Mouse (Mus musculus) liver, postnatal 0 days (tissue): ENCODE measurements around the gene Cfap299. TPM values are rescaled to one million over a fixed set of nuclear protein-coding genes. Genes with fewer than 3 reads are reported as not detected.

ENCODE experiments used
- ATAC-seq: fragments of 200-750 bp; cut with Nextera tagmentation; 2 replicates; pipeline ENCODE4 v1.8.0; 2017; ENCODE audit warnings: mild to moderate bottlenecking, moderate library complexity
- DNase-seq: peaks from one replicate; pipeline ENCODE4 v3.0.0-alpha.2; 2016
- H3K27ac ChIP-seq: fragments of 300-500 bp; sonication (generic); 2 replicates; pipeline ENCODE4 v1.5.1; 2014; ENCODE audit warnings: antibody characterized with exemption, moderate library complexity, mild to moderate bottlenecking, low read depth
- H3K27me3 ChIP-seq: fragments of 300-500 bp; sonication (generic); 2 replicates; pipeline ENCODE4 v1.6.1; 2014; ENCODE audit warnings: low read length, control low read depth, mixed read lengths; ENCODE audit not compliant: insufficient read depth
- H3K36me3 ChIP-seq: fragments of 300-500 bp; sonication (generic); replicated peaks from 2 replicates; pipeline ENCODE4 v1.6.1; 2014; ENCODE audit warnings: mild to moderate bottlenecking, control low read depth, low read length, moderate library complexity, mixed read lengths; ENCODE audit not compliant: insufficient read depth
- H3K4me1 ChIP-seq: fragments of 300-500 bp; sonication (generic); 2 replicates; pipeline ENCODE4 v1.6.1; 2014; ENCODE audit warnings: antibody characterized with exemption, mild to moderate bottlenecking, control low read depth; ENCODE audit not compliant: insufficient read depth
- H3K4me2 ChIP-seq: fragments of 300-500 bp; sonication (generic); 2 replicates; pipeline ENCODE4 v1.6.1; 2014; ENCODE audit warnings: low read depth, mild to moderate bottlenecking, low read length, moderate library complexity, mixed read lengths
- H3K4me3 ChIP-seq: fragments of 300-500 bp; sonication (generic); 2 replicates; pipeline ENCODE4 v1.5.1; 2014; ENCODE audit warnings: low read depth, low read length
- H3K9ac ChIP-seq: fragments of 300-500 bp; sonication (generic); replicated peaks from 2 replicates; pipeline ENCODE4 v1.6.1; 2014; ENCODE audit warnings: mild to moderate bottlenecking, moderate library complexity
- H3K9me3 ChIP-seq: fragments of 300-500 bp; sonication (generic); 2 replicates; pipeline ENCODE4 v1.6.1; 2016; ENCODE audit warnings: mild to moderate bottlenecking, control low read depth, low read length, mixed read lengths
- CTCF ChIP-seq: sonication (generic); IDR thresholded peaks from 2 replicates; pipeline ENCODE4 v1.5.1; 2016; ENCODE audit warnings: antibody characterized with exemption, low read depth
- EP300 ChIP-seq: IDR thresholded peaks from 2 replicates; pipeline ENCODE4 v1.6.1; 2016; ENCODE audit warnings: antibody characterized with exemption, low read depth, mild to moderate bottlenecking
- WGBS: fragments of 180-500 bp; shearing (Covaris S2); extraction: QIAGEN DNeasy Blood & Tissue Kit; methylation state at CpG from one replicate; pipeline ENCODE4 v1.1.7; 2014; ENCODE audit not compliant: insufficient replicate concordance; 5-methylcytosine and 5-hydroxymethylcytosine counted together
- polyA plus RNA-seq: library from polyadenylated mRNA; unstranded; fragments of >200 nt; fragmentation: Nextera tagmentation; extraction: Ambion mirVana; gene quantifications from 2 replicates; pipeline ENCODE4 v1.2.1, GENCODE M21; 2015

The Cfap299 gene
- polyA plus RNA-seq, 1 experiment from 2014 or later = not detected

DNA sequence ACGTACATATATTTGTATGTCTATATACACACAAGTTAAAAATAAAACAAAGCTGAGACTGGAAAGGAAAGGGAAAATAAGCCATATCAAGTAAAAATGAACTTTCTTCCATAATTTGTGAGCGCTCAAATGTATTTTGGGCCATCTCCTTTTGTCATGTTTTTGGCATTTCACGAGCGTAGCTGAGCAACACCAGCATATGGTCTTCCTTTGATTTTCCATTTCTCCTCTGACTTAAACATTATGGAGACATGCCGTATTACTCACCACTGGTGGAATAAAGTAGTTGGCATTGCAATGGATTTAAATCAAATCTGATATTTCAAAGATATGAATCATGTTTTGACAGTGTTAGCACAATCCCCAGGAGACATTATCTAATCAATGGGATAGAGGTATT, 284.4 kb downstream of the Cfap299 start:
- Histone ChIP-seq H3K9ac (no peak overlapping the region), H3K9me3 (no peaks in the 10 kb centered on the region), H3K27me3 (no peaks in the 10 kb centered on the region), H3K4me3 (no peak overlapping the region), H3K36me3 (no peaks in the 10 kb centered on the region), H3K4me1 (no peaks in the 10 kb centered on the region), H3K27ac (no peak overlapping the region), H3K4me2 (no peak overlapping the region)
- ATAC-seq = no peak
- 84% methylated on average over 5 of the region's 5 CpGs for WGBS
- TF ChIP-seq EP300 (no peak), CTCF (no peak)
- no peak for DNase-seq

- Histone ChIP-seq H3K9me3 (no peaks in the 10 kb centered on the region), H3K4me1 (no peaks in the 10 kb centered on the region), H3K9ac (no peak overlapping the region), H3K27me3 (no peaks in the 10 kb centered on the region), H3K27ac (no peak overlapping the region), H3K36me3 (no peaks in the 10 kb centered on the region), H3K4me3 (no peak overlapping the region), H3K4me2 (no peak overlapping the region)
- TF ChIP-seq EP300 (no peak), CTCF (no peak)
- WGBS = 69% methylated on average over 3 of the region's 3 CpGs
- no peak for ATAC-seq
- no peak for DNase-seq
Observed at GRCm38 (mm10) chr5:98616902-98617301, 287.8 kb downstream of the Cfap299 start.

GRCm38 (mm10) chr5:98617416-98617815, 288.3 kb downstream of the Cfap299 start:
- WGBS = 64% methylated on average over 4 of the region's 4 CpGs
- no peak for ATAC-seq
- H3K36me3 ChIP-seq = no peaks in the 10 kb centered on the region
- TF ChIP-seq CTCF (no peak), EP300 (no peak)
- H3K9me3 ChIP-seq = no peaks in the 10 kb centered on the region
- no peak overlapping the region for H3K4me3 ChIP-seq
- no peaks in the 10 kb centered on the region for H3K27me3 ChIP-seq
- H3K27ac ChIP-seq = no peak overlapping the region
- no peak overlapping the region for H3K4me2 ChIP-seq
- H3K4me1 ChIP-seq = no peaks in the 10 kb centered on the region
- DNase-seq = no peak
- no peak overlapping the region for H3K9ac ChIP-seq

DNA sequence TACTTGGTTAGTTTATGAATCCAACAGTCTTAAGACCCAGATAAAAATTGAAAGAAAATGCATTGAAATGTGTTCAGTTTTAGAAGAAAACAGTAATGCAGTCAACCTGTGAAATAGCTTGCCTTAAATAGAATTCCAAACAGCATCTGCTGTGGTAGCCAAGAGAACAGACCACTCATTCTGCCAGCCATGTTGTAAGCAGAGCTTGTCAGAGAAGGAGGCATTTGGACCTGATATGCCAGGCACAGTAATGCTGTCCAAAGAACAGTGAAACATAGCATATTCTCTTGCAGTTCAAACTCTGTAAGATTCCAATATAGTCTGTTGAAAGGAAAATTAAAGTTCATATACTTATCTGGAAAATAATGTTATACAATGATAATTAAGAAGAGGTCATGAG, 321.2 kb downstream of the Cfap299 start:
- H3K9me3 ChIP-seq = no peaks in the 10 kb centered on the region
- no peak overlapping the region for H3K4me3 ChIP-seq
- H3K9ac ChIP-seq = no peak overlapping the region
- no peak overlapping the region for H3K27ac ChIP-seq
- no peak overlapping the region for H3K4me2 ChIP-seq
- no peaks in the 10 kb centered on the region for H3K4me1 ChIP-seq
- DNase-seq (no peak), ATAC-seq (no peak)
- H3K27me3 ChIP-seq = no peaks in the 10 kb centered on the region
- no peak for TF ChIP-seq CTCF
- no peak for TF ChIP-seq EP300
- no peaks in the 10 kb centered on the region for H3K36me3 ChIP-seq

DNA sequence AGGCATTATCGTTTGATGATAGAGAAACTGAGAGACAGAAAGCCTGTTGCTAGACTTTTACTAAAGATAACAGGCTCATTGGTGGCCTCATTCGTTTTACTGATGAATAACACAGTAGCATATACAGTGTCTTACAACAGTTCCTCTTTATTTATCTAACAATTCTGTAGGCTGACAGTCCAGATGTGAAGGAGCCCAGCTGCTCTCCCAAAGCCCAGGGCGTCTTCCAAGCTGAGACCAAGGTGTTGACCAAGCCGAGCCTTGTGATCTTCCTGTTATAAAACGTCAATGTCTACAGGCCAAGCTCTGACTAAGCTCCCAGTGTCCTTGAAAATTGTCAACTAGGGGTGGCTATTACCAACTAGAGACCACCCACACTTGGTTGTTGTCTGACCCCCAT, 321.9 kb downstream of the Cfap299 start:
- H3K27me3 ChIP-seq = no peaks in the 10 kb centered on the region
- no peaks in the 10 kb centered on the region for H3K9me3 ChIP-seq
- no peak for TF ChIP-seq EP300
- no peak for TF ChIP-seq CTCF
- ATAC-seq = no peak
- no peak overlapping the region for H3K9ac ChIP-seq
- H3K4me2 ChIP-seq = no peak overlapping the region
- 63% methylated on average over 5 of the region's 5 CpGs for WGBS
- no peak overlapping the region for H3K4me3 ChIP-seq
- no peak for DNase-seq
- H3K27ac ChIP-seq = no peak overlapping the region
- no peaks in the 10 kb centered on the region for H3K36me3 ChIP-seq
- no peaks in the 10 kb centered on the region for H3K4me1 ChIP-seq

DNA sequence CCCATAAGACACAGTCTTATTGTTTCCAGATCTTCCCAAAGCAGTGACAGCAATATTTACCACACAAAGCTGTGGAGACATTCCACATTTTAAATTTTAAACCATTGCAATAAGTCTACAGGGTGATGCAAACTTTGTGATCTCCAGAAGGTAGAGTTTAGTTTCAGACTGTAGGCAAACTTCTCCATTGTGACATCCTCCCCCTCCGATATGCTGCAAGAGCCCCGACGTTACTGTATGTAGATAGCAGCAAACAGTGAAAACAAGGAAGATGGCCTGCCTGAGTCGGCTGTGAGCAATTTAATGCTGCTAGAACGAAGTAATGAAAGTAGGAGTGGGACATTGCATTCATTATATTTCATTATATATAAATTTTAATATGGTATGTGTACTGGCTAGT, 359.1 kb downstream of the Cfap299 start:
- Histone ChIP-seq H3K36me3 (no peaks in the 10 kb centered on the region), H3K9me3 (no peaks in the 10 kb centered on the region), H3K27me3 (no peaks in the 10 kb centered on the region), H3K4me2 (no peak overlapping the region), H3K9ac (no peak overlapping the region), H3K4me1 (no peaks in the 10 kb centered on the region), H3K4me3 (no peak overlapping the region), H3K27ac (no peak overlapping the region)
- no peak for TF ChIP-seq CTCF
- TF ChIP-seq EP300 = no peak
- WGBS = 76% methylated on average over 5 of the region's 5 CpGs
- no peak for DNase-seq
- no peak for ATAC-seq

DNA sequence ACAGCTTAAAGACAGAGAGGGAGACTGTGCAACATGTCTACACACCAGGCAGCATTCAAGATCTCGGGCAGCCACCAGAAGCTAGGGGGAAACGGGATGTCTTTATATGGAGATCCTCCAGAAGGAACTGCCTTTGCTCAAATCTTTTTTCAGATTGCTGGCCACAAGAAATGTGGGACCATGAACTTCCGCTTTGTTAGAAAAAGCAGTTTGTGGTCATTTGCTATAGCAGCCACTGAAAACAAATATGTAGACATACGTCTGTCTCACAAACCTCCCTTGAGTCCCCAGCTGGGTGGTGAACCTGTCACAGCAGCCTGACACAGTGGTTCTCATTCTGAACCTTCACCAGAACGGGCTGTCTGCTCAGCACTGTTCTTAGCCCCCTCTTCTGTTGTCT, 363.0 kb downstream of the Cfap299 start:
- Histone ChIP-seq H3K4me1 (no peaks in the 10 kb centered on the region), H3K36me3 (no peaks in the 10 kb centered on the region), H3K4me2 (no peak overlapping the region), H3K4me3 (no peak overlapping the region), H3K27me3 (no peaks in the 10 kb centered on the region), H3K9ac (no peak overlapping the region), H3K9me3 (no peaks in the 10 kb centered on the region), H3K27ac (no peak overlapping the region)
- WGBS = 43% methylated on average over 5 of the region's 5 CpGs
- ATAC-seq (no peak), DNase-seq (no peak)
- TF ChIP-seq CTCF (no peak), EP300 (no peak)
